Mouse (Mus musculus) adrenal gland, postnatal 25 days (tissue): ENCODE results near the gene Actr3. TPM values are rescaled to one million over a fixed set of nuclear protein-coding genes. Genes with fewer than 3 reads are reported as not detected.

ENCODE experiments used
- DNase-seq: peaks from one replicate; pipeline ENCODE4 v3.0.0; 2021; ENCODE audit warnings: mixed read lengths
- long read RNA-seq: library from polyadenylated mRNA; stranded (forward); transcript quantifications from one replicate; pipeline ENCODE4 v2.0.0, GENCODE M21; 2021
- total RNA-seq: library from RNA; stranded (reverse); gene quantifications from 2 replicates; pipeline ENCODE4 v1.2.3, GENCODE M21; 2021

Gene Actr3
- total RNA-seq, result 133 and 164 TPM in 2 replicates
- long read RNA-seq, transcript Actr3-202 (12 exons, 2,565 nt), result major isoform, 153 of 175 reads
- long read RNA-seq, transcript Actr3-201 (13 exons, 2,554 nt), result minor isoform, 11 of 175 reads
- long read RNA-seq, partial matches to known transcripts, result 8 of 175 reads
- long read RNA-seq, other reads (novel, unspliced or antisense), result 3 of 175 reads

DNA sequence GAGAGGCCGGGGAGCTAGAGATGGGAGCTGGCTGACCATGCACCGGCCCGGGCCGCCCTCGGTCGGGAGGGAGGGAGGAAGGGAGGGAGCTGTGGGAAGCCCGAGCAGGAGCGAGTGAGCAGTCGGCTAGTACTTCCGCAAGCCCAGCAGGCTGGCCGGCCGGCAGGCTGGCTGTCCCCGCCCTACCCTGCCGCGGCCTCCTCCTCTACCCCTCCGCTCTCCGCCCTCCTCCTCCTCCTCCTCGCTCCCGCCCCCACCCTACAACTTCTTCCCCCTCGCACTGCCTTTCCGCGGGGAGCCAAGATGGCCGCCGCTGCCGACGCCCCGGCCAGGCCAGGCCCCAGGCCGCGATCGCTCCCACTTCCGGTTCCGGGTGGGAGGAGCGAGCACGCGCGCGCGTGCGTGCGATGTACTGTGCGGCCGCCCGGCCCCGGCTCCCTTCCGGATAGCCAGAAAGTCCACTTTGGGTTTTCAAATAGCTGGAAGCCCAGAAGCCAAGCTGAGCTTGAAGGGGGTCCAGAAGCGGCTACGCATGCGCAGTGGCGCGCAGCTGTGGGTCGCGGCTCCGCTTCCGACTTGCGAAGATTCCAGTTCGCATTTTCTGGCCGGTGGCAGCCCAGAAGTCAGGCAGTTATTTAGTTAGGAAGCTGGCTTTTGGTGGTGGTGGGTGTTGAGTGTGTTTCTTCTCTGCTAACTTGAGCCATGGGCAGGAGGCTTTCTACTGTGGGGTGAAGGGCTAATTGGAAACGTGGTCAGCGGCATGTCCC is at the start of gene Actr3:
Gene Actr3 (minus strand): TSS at position 359 of the 767 bp plus-strand sequence.
- DNase-seq, result peak; percentile 100

DNA sequence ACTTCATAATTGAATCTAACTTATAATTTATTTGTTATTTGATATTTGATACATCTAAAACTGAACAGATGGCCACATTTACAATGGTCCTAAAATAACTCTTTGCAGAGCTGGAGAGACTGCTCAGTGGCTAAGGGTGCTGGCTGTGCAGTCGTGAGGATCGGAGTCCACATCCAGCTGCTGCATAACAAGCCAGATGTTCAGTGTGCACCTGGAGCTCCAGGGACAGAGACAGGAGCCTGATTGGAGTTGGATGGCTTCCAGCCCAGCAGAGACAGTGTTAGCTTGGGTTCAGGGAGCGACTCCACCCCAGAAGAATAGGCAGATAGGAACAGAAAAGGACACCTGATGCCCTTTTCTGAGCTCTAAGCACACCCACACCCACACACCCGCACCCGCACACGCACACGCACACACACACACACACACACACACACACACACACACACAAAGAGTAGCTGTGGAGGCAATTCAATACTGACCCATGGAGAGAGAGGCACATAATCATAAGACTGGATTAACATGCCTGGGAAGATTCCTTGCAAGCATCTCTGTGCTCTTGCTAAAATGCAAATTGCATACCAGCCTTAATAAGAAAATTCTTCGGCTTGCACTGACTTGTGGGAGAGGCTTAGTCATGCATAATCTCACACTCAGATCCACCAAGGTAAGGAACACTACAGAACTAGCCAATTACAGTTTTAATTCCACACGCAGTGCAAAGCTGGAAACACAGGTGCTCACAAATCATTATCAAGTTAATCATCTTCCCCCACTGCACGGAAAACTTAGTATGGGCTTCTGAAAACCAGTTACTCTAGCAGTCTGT is 47.1 kb upstream of the Actr3 start:
- no peak for DNase-seq

DNA sequence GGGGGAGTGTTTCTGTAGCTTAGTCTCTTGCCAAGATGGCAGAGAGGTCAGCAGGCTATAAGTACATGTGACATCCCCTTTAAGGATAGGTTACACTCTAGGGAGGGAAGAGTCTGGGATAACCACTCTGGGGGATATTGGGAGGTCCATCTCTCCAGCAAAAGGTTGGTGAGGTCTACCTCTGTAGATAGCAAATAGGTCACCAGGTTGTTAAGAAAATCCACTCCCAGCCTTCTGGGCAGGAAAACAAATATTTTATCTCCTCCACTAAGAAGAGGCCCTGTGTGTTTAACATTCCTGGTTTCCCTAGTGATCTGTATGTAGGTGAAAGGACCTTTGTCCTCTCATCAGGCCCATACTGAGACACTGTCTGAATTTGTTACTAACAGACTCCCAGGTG is 46.3 kb upstream of the Actr3 start:
- no peak for DNase-seq

DNA sequence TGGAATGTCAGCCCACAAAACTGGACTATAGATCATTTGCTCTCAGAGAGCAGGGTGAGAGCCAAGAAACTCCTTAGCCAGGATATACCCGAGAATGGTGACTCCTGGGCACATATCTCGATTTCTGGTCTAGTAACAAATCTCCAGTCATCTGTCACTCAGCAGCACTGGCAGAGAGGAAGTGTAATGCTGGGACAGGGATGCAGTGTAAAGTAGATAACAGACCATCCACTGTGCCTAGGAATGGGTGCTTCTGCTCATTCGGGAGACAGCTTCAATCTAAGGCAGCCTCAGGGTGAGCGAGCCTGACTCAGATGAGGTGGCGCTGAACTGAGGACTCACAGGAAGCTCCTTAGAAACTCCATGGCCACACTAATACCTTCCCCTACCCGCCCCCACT is 43.1 kb upstream of the Actr3 start:
- DNase-seq, result no peak

DNA sequence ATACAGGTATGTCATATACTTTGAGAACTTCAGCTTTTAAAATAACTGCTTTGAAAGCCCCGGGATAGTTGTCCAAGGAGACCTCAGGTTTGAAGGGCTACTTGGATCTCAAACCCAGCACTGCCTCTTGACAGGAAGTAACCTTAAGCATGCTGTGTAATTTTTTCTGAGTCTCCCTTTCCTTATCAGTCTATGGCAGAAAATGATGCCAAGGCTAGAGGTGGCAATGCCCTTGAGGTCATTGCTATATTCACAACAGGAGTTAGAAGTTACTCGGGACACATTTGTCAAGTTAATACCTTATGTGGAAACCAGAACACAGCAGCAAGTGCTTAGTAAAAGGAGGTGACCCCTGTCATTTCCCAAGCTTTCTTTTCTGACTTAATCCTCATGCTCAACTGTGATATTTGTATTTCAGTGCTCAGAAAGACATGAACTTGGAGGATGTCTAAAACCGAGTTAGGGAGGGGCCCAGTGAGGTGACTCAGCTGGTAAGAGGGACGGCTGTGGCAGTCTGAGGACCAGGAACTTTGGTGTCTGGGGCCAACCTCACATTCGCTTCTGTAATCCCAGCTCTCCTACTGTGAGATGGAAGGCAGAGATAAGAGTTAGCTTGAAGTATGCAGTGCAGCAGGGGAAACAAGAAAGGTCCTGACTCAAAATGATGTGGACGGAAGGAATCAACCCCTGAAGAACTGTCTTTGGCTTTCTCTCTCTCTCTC is 40.6 kb upstream of the Actr3 start:
- no peak for DNase-seq

DNA sequence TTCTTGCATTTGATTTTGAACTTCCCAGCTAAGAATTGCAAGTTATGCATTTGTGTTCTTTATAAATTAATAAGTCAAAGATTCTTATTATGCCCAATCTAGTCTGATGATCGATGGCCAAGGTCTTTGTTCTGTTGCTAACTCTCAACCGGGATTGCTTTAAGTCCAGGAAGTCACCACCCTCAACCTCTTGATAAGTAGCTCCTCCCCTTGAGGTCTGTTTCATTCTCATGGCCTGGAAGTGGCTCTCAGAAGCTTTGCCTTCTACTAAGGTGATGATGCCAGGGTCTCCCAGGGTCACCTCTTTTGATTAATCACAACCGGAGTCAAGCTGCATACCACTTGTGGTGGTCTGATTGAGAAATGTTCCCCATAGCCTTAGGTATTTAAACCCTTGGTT is 38.3 kb upstream of the Actr3 start:
- no peak for DNase-seq

DNA sequence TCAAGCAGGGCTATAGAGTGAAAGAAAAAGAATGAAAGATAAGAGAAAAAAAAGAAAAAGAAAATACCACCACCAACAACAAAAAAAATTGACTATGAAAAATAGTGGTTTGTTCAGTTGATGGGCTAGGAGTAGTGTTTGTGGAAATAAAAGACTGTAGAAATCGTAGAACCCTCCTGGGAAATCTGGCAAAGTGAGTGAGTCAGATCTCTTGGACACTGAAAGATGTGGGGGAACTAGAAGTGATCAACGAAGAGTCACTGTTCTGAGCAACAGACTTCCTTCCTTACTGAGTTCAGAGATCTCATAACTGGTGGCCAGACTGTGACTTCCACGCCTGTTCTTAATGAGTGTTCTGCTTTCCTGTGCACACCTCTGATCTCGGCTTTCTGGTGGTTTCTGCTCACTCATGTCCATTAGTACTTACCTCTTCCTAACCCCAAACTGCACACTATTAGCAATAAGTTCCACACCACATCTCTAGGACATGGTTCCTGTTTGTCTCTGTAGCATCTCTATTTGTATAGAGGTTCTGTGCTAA is 37.7 kb upstream of the Actr3 start:
- no peak for DNase-seq

DNA sequence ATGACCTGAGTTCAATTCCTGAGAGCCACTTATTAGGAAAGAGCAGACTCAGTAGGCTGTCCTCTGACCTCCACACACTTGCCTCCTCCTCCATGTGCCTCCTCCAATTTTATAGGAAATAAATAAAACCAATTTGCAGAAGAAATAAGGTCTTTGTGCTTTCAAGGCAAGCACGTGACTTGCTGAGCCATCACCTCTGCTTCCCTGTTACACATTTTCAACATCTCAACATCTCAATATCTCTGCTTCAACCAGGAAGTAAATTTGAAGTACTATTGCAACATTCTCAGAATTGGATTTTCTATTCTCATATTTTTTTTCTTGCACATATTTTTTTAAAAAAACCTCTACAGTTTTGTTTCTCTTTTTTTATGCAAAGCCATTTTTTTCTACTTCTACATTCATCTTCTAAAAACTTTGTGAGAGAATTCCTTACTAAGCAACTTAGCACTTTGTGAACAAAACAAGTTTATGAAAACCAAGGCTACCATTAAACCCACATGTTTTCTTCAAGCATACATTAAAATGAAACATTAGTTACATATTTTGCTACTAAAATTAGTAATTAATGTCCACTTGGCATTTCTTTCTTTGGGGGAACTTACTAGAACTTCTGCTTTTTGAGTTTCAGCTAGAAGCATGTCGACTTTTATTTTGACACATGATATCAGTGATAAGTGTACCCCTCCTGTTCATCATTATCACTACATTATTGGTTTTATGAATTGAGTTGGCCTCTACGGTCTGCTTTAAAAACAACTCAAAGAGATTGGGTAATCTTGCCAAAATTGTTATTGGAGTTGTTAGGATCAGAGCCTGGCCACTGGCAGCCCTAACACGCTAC is 35.5 kb upstream of the Actr3 start:
- no peak for DNase-seq

DNA sequence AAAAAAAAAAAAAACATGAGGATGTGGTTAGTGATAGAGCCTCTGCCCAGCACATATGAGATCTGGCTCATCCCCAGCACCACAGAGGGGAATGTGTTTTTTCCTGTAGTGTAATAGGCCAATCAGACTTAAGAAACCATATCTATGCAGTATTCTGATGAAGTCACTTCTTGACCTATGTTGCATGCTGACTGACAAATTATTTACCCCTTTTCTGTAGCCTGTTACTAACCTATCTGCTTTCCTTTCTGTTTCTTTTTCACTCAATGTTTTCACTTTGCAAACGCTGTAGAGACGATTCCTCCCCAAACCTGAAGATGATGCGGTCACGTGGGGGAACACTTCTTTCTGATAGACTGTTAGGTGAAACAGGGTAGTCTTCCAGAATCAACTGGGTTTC is 32.4 kb upstream of the Actr3 start:
- no peak for DNase-seq

DNA sequence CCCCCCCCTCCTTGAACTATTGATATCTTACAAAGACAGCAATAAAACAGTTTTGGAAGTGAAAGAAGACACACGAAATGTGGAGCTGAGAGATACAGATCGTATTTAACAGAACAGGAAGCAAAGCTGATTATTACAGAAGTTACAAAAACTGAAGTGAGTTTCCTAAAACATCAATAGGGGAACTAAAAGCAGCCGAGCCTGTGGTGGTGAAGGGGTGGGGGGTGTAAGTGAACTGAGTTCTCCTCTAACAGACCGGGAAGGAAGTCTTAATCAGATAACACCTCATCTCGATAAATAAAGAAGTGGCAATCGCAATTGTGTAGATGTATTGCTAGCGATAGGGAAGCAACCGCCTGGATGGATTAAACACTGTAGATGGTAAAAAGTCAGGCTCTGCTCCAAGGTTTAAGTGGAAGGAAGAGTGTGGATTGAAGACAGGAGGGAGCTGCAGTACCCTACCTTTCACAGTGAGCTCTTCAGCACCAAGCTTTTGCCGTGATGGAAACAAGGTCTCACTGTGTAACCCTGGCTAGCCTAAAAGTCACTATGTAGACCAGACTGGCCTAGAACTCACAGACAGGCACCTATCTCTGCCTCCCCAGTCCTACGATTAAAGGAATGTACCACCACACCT is 31.2 kb upstream of the Actr3 start:
- no peak for DNase-seq

DNA sequence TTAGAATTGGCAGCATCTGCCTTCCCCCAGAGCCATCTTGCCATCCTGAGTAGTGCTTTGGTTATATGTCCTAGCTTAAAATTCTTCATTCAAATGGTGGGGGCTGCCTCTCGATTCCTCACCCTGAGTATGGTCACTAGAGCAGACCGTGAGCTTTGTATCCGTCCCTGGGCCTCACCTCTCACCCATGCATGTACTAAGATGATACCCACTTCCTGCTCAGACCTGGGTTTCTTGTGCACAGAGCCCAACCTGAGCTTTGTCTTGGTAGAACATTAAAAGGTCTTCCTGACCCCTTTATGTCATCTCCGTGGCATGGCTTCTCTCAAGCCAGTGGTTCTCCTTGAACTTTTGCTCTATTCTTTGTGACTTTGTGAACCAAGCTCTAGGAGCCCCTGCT is 28.5 kb upstream of the Actr3 start:
- no peak for DNase-seq

DNA sequence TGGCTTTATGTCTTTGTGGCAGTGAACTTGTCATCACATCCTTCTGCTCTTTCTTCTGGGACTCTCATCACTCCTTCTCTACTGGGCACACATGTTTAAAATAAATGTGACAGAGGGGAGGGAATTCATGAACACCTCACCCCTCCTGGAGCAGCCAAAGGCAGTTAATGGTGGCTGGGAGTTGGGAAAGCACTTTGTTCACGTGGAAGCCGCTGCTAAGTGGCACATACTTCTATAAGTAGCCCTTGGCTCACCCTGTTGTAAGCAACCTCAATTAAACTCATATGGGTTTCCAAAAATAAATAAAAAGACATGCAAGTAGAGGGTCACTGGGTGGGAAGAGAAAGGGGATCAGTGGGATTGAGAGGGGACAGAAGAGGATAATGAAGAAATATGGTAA is 27.8 kb upstream of the Actr3 start:
- no peak for DNase-seq

DNA sequence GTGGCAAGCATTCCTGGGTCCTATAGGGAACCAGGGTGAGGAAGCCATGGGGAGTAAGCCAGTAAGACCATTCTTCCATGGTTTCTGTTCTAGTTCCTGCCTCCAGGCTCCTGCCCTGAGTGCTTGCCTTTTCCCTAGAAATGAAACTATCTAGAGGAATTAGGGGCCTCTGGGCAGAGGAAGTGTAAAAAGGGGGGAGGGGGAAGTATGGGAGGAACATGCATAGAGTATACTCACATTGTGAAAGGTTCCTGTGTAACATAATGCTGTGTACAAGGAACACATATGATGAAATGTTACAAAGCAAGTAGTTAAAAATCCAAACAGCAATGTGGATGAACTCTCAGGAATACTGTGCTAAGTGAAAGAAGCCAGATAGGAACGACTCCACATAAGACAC is 27.4 kb upstream of the Actr3 start:
- DNase-seq, result no peak

DNA sequence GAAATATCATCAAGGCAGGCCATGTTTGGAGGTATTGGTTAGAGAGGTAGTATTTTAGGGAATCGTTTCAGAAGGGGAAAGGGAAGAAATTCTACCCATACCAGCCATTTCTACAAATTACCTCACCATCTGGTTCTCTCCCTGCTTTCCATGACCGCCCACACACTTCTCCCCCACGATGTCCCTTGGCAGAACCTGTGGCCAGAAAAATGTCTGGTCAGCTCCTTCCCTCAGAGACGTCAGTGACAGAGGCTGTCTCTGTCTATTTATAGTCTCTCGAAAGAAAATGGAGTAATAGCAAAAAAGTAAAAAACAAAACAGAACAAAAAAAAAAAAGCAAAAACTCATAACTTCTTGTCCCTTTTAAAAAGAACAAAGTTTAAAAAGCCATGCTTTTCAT is 23.0 kb upstream of the Actr3 start:
- no peak for DNase-seq

DNA sequence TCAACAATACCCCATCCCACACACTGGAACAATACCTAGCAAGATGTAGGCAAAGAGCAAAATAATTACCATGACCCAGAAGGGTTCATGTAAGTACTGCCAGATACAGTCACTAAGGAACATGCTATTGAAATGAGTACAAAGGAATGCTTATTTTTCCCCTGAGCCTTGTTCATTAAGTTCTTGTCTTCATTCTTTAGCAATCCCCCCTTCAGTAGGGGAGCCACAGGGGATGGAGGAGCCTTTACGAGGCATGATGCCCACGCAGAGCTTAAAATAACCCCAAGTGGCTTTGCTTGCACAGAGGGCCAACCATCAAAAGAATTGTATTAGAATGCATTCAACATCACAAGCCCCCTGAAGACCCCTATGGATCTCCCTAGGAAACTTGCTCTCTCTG is 19.6 kb upstream of the Actr3 start:
- DNase-seq, result no peak

DNA sequence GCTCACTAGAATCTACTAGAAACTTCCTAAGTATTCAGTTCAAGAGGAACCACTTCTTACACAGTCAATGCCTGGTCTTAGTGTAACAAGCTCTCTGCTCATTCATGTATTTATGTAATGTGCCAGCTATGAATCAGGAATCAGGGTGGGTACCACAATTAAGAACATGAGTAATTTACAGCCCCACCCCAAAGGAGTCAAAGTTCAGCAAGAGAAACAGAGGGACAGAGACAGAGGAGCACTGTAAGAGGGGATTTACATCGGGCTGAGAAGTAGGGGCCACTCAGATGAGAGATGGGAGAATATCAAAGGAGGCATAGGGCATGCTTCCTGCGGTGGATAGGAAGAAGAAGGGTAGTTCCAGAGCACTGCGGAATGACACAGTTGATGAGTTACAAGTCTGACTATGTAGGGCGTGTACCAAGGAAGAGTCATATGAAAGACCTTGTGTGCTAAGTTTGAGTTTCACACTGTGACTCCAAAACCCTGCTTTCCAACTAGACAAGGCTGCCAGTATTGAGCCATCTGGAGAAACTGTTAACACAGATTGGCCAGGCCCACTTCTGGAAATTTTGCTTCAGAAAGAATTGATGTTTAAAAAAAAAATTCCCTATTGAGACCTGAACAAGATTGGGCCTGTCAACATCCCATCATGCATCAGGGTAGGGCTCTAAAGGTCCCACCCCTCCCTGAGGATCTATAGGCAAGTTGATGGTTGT is 14.9 kb upstream of the Actr3 start:
- no peak for DNase-seq

DNA sequence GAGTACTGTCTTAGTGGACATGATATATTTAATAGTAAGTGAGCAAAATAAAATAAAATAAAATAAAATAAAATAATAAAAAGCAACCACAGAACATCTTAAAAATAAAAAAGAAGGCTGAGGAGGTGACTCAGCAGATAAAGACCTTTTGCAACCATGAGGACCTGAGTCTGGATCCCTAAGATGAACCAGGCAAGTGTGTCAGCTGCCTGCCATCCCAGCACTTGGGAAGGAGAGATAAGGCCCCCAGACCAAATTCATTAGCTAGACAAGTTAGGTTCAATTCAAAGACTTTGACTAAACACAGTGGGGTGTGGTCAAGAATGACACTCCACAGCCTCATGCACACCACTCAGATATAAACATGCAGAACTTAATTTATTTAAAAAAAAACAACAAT is 12.4 kb upstream of the Actr3 start:
- DNase-seq, result no peak

DNA sequence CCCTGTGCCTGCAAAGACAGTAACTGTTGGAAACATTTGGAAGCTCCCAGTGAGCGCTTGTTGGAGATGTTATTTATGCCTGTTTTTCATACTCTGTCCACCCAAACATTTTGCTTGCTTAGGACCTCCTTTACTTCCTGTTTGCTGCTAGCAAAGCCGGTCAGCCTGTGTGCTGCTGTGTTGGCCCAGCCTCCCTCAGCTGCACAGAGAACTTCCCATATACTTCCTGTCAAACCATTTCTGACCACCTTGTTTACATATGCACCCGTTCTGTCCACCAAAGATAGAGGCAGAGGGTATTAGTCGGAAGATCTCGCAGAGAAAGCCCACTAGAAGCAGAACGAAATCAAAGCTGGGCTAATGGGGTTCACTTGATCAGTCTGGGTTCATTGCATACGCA is 6.2 kb upstream of the Actr3 start:
- no peak for DNase-seq

DNA sequence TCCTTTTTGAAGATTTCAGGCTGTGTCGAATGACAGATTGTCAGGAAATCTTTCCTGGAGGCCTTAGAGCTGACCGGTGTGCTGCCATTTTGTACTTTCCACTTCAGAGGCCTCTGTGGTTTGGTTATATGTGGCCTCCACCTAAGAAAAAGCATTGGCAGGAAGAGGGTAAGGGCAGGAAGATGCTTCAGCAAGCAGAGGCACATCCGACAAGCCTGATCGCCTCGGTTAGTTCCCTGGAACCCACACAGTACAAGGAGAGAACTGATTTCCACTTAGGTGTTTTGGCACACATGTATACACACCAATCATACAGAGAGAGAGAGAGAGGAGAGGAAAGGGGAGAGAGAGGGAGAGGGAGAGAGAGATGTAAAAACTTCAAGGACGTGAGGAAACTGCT is 5.7 kb upstream of the Actr3 start:
- no peak for DNase-seq

DNA sequence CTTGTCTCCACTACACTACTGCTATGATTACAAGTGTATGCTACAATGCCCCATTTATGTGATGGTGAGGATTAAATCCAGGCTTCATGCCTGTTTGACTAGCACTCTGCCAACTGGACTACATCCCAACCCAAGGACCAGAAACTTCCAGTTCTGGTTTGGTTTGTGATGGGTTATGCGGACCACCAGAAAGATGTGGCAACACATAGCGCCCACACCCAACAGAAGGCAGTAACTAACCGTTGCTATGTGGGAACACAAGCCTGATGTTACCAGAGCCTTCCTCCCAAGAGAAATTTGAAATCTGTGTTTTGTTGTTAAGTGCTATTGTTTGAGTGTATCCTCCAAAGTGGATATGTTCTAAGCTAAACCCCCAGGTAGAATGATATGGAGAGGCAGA is 4.0 kb upstream of the Actr3 start:
- no peak for DNase-seq
